Mouse (Mus musculus) T-helper 2 cell (primary cell): ENCODE data around the gene Map2k3.

Source experiments
- in situ Hi-C: fragments of 300-600 bp; cut with MboI, MseI; formaldehyde crosslinking; loops from one replicate; pipeline ENCODE4 v1.15.1; 2025; ENCODE audit warnings: high pct_unique_total_duplicates

Map2k3 gene

GRCm38 (mm10) chr11:60955621-60956383 lies 24.0 kb downstream of the Map2k3 start:
- in situ Hi-C loops: no loop called here

- in situ Hi-C loops: no loop called here
These were observed 27.1 kb downstream of the Map2k3 start for GRCm38 (mm10) chr11:60958948-60959347.

GRCm38 (mm10) chr11:60961176-60961575 lies 29.3 kb downstream of the Map2k3 start:
- in situ Hi-C loops: no loop called here

GRCm38 (mm10) chr11:60962709-60963108 lies 30.9 kb downstream of the Map2k3 start:
- in situ Hi-C loops: no loop called here

GRCm38 (mm10) chr11:60966974-60967373 lies 35.1 kb downstream of the Map2k3 start:
- in situ Hi-C loops: no loop called here

GRCm38 (mm10) chr11:60975097-60975496 lies 43.3 kb downstream of the Map2k3 start:
- in situ Hi-C loops: no loop called here

GRCm38 (mm10) chr11:60976234-60976633 lies 44.4 kb downstream of the Map2k3 start:
- in situ Hi-C loops: no loop called here

- in situ Hi-C loops: no loop called here
These were observed 44.9 kb downstream of the Map2k3 start for GRCm38 (mm10) chr11:60976742-60977141.

- in situ Hi-C loops: no loop called here
These were observed 45.3 kb downstream of the Map2k3 start for GRCm38 (mm10) chr11:60977153-60977552.

- in situ Hi-C loops: no loop called here
These were observed 46.8 kb downstream of the Map2k3 start for GRCm38 (mm10) chr11:60978658-60979057.

GRCm38 (mm10) chr11:60979788-60980187 lies 48.0 kb downstream of the Map2k3 start:
- in situ Hi-C loops: no loop called here

GRCm38 (mm10) chr11:60981693-60982486 lies 50.1 kb downstream of the Map2k3 start:
- in situ Hi-C loops: no loop called here

GRCm38 (mm10) chr11:60984912-60985558 lies 53.2 kb downstream of the Map2k3 start:
- in situ Hi-C loops: no loop called here

GRCm38 (mm10) chr11:60990428-60990827 lies 58.6 kb downstream of the Map2k3 start:
- in situ Hi-C loops: no loop called here
